Mouse (Mus musculus) erythroblast, embryonic 14.5 days (primary cell): ENCODE data around the gene Aarsd1.

Experiments
- GATA1 ChIP-seq: IDR thresholded peaks from 2 replicates; pipeline ENCODE4 v1.6.1; 2012; ENCODE audit warnings: low read length, inconsistent platforms, mixed read lengths
- TAL1 ChIP-seq: IDR thresholded peaks from 3 replicates; pipeline ENCODE4 v1.6.1; 2012; ENCODE audit warnings: low read length, inconsistent platforms, mixed read lengths

DNA sequence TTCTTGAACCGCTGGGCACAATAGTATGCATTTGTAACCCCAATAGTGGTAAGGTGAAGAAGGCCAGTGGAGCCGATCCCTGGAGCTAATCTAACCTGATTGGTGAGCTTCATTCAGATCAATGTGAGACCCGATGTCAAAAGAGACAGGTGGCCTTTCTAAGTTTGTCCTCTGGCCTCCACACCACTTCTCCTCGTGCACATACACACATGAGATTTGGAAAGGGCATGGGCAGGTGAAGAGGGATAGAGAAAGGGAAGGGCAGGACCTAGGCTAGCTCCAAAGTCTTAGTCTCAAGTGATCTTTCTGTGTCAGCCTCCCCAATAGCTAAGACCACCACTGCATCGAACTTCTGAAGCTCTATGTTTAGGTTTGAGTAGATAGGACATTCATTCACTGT is 47.3 kb downstream of the Aarsd1 start:
- no peak for TF ChIP-seq GATA1
- TF ChIP-seq TAL1 = no peak
